Mouse (Mus musculus): ENCODE measurements at regions not wholly inside any gene's neighbourhood (a gene's known extent, or its start where the extent isn't known, plus 50 kb on each side); places are given as distances from the start of the nearest gene placed in this dataset.
A peak's percentile ranks its signal among the peaks of the same experiment; 100 is the strongest.

GRCm38 (mm10) chr2:75462030-75462671, 196.9 kb upstream of the Hnrnpa3 start:
- Histone ChIP-seq H3K79me2 (ENCODE audit: control insufficient read depth, insufficient read depth, low read length, poor library complexity) (peaks cover 3% of the 10 kb centered on the region; the same call in 1 of the 2 replicates), H3K27ac (ENCODE audit: control insufficient read depth, low read depth, low read length) (peak overlapping the region; percentile 99), H3K9me3 (replicated peaks; ENCODE audit: insufficient read depth, low read length) (no peaks in the 10 kb centered on the region), H3K9ac (ENCODE audit: control insufficient read depth, low read depth, low read length, poor library complexity, severe bottlenecking) (peak overlapping the region; percentile 79), H3K27me3 (ENCODE audit: control insufficient read depth in 1 of 2, insufficient read depth in 2 of 2, low read length in 2 of 2) (no peaks in the 10 kb centered on the region), H3K4me1 (ENCODE audit: control insufficient read depth in 1 of 2, insufficient read depth in 2 of 2, low read length in 2 of 2) (peaks cover 41 to 62% of the 10 kb centered on the region in 2 experiments), H3K36me3 (ENCODE audit: control insufficient read depth in 1 of 2, insufficient read depth in 2 of 2, low read length in 2 of 2) (peaks cover 0 to 63% of the 10 kb centered on the region in 2 experiments; a peak in 2 of 4 replicates), H3K4me3 (ENCODE audit: control insufficient read depth in 1 of 2, insufficient read depth in 1 of 2, low read depth in 2 of 2, low read length in 2 of 2) (peak overlapping the region; percentile 30 to 46)
- DNase-seq (ENCODE audit: low read depth, low spot score): peak; percentile 60
- TF ChIP-seq GABPA (IDR thresholded peaks at IDR 0.05; ENCODE audit: low read depth, low read length) (no peak), ZKSCAN1 (IDR thresholded peaks at IDR 0.05; ENCODE audit: low read depth, low read length) (no peak), CTCF (IDR thresholded peaks at IDR 0.05 in 2 of 3, conservative IDR thresholded peaks at IDR 0.05 in 1 of 3; ENCODE audit: control insufficient read depth in 1 of 3, insufficient read depth in 1 of 3, low read depth in 2 of 3, low read length in 3 of 3, poor library complexity in 1 of 3, severe bottlenecking in 1 of 3) (no peak), MEF2A (IDR thresholded peaks at IDR 0.05; ENCODE audit: extremely low read depth, insufficient replicate concordance, low read depth, low read length, poor library complexity, severe bottlenecking) (no peak), MAX (IDR thresholded peaks at IDR 0.05; ENCODE audit: low read length) (no peak), BHLHE40 (IDR thresholded peaks at IDR 0.05; ENCODE audit: borderline replicate concordance, low read depth, low read length) (no peak), KAT2A (conservative IDR thresholded peaks at IDR 0.05; ENCODE audit: low read depth, low read length) (no peak), MAZ (IDR thresholded peaks at IDR 0.05; ENCODE audit: low read depth, low read length) (no peak), ELF1 (IDR thresholded peaks at IDR 0.05; ENCODE audit: low read depth, low read length) (no peak), MAFK (IDR thresholded peaks at IDR 0.05; ENCODE audit: borderline replicate concordance, low read depth, low read length) (no peak), POLR2AphosphoS2 (IDR thresholded peaks at IDR 0.05; ENCODE audit: low read length) (no peak; the same call in 1 of the 2 replicates), HCFC1 (IDR thresholded peaks at IDR 0.05; ENCODE audit: low read depth, low read length) (no peak), ZNF384 (IDR thresholded peaks at IDR 0.05; ENCODE audit: low read depth, low read length) (no peak), ZC3H11A (IDR thresholded peaks at IDR 0.05; ENCODE audit: low read depth, low read length) (no peak), TAL1 (IDR thresholded peaks at IDR 0.05; ENCODE audit: low read length) (no peak), GATA1 (IDR thresholded peaks at IDR 0.05; ENCODE audit: low read depth, low read length) (no peak), NRF1 (IDR thresholded peaks at IDR 0.05; ENCODE audit: insufficient read depth, low read depth, low read length, poor library complexity, severe bottlenecking) (no peak), SMC3 (IDR thresholded peaks at IDR 0.05; ENCODE audit: low read depth, low read length) (no peak), POLR2A (IDR thresholded peaks at IDR 0.05; ENCODE audit: control insufficient read depth in 1 of 2, insufficient read depth in 1 of 2, low read depth in 1 of 2, low read length in 2 of 2, poor library complexity in 1 of 2) (peak in 1 of 2 experiments; percentile 45; a peak in 1 of 4 replicates), UBTF (IDR thresholded peaks at IDR 0.05; ENCODE audit: borderline replicate concordance, insufficient read depth, low read depth, low read length) (no peak), MYC (IDR thresholded peaks at IDR 0.05; ENCODE audit: low read depth, low read length) (0 out of 2 replicates have a peak, but pooled peaks have one; percentile 38), MXI1 (IDR thresholded peaks at IDR 0.05; ENCODE audit: low read depth, low read length) (no peak), EP300 (IDR thresholded peaks at IDR 0.05; ENCODE audit: low read depth in 1 of 2, low read length in 2 of 2) (peak; percentile 20 to 36; a peak in 2 of 4 replicates), JUND (IDR thresholded peaks at IDR 0.05; ENCODE audit: low read depth, low read length) (no peak), E2F4 (IDR thresholded peaks at IDR 0.05; ENCODE audit: borderline replicate concordance, low read depth, low read length) (no peak), POLR2AphosphoS5 (IDR thresholded peaks at IDR 0.05; ENCODE audit: borderline replicate concordance, low read depth, low read length) (no peak), ETS1 (IDR thresholded peaks at IDR 0.05; ENCODE audit: low read depth, low read length) (peak; percentile 74), SIN3A (IDR thresholded peaks at IDR 0.05; ENCODE audit: low read length) (peak; percentile 39; the same call in 1 of the 2 replicates), ZMIZ1 (IDR thresholded peaks at IDR 0.05; ENCODE audit: low read depth, low read length) (no peak; the same call in 1 of the 2 replicates), NELFE (IDR thresholded peaks at IDR 0.05; ENCODE audit: low read depth, low read length) (peak; percentile 48; the same call in 1 of the 2 replicates), RAD21 (IDR thresholded peaks at IDR 0.05; ENCODE audit: low read depth, low read length) (no peak), CHD1 (IDR thresholded peaks at IDR 0.05; ENCODE audit: low read depth, low read length) (no peak; the same call in 1 of the 2 replicates), USF2 (IDR thresholded peaks at IDR 0.05; ENCODE audit: borderline replicate concordance in 1 of 2, insufficient read depth in 1 of 2, low read depth in 1 of 2, low read length in 2 of 2) (no peak), TCF12 (IDR thresholded peaks at IDR 0.05; ENCODE audit: low read depth, low read length) (peak; percentile 49), MYB (IDR thresholded peaks at IDR 0.05; ENCODE audit: low read depth, low read length) (no peak), USF1 (IDR thresholded peaks at IDR 0.05; ENCODE audit: low read depth, low read length) (no peak)

Measured in MEL (cell line).